Mouse (Mus musculus): ENCODE results near the gene Ephb1.

- TF ChIP-seq CTCF (IDR thresholded peaks at IDR 0.05; ENCODE audit: borderline replicate concordance, insufficient read depth, low read depth, low read length), result no peak
- TF ChIP-seq POLR2A (IDR thresholded peaks at IDR 0.05; ENCODE audit: borderline replicate concordance, insufficient read depth, low read length), result no peak
Observed at GRCm38 (mm10) chr9:101996771-101997500, 357.6 kb downstream of the Ephb1 start.

All from cerebellum, adult 2 months (tissue).